Mouse (Mus musculus): ENCODE measurements at regions not wholly inside any gene's neighbourhood (a gene's known extent, or its start where the extent isn't known, plus 50 kb on each side); places are given as distances from the start of the nearest gene placed in this dataset.

DNA sequence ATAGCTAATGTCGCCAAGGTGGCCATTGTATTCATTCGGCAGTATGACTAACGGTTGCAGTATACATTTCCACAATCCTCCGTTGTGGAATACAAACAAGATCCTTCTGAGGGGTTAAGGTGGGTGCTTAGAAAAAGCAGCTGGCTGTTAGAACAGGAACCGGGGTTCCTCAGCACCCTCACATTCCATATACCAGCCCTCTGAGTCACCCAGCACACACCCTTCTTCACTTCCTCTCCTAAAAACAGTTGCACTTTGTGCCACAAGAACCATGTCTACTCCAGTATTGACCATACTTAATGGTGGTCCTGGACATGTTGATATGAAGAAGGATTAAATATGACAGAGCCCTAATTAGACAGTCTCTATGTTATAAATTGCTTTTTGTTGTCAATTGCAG lies 362.1 kb downstream of the Foxo1 start:
- 0 out of 2 replicates have a peak, but pooled peaks cover 3% of the 10 kb centered on the region for H3K4me1 ChIP-seq (ENCODE audit: control insufficient read depth, insufficient read depth, low read length)
- no peak overlapping the region for H3K4me3 ChIP-seq (ENCODE audit: low read depth, low read length)
- H3K9ac ChIP-seq (replicated peaks; ENCODE audit: low read depth, low read length), result no peak overlapping the region
- H3K36me3 ChIP-seq (ENCODE audit: control insufficient read depth, insufficient read depth, low read length), result no peaks in the 10 kb centered on the region
- no peaks in the 10 kb centered on the region for H3K9me3 ChIP-seq (ENCODE audit: control insufficient read depth, low read depth, low read length)
- WGBS, result 65% methylated on average over 5 of the region's 5 CpGs
- H3K27me3 ChIP-seq (ENCODE audit: control insufficient read depth, insufficient read depth, low read length), result no peaks in the 10 kb centered on the region
- ATAC-seq (ENCODE audit: insufficient number of reproducible peaks, insufficient read depth, low FRiP score, low read depth), result no peak
- no peak overlapping the region for H3K4me2 ChIP-seq (replicated peaks; ENCODE audit: low read depth, low read length)
- H3K27ac ChIP-seq (ENCODE audit: low read length), result no peak overlapping the region

DNA sequence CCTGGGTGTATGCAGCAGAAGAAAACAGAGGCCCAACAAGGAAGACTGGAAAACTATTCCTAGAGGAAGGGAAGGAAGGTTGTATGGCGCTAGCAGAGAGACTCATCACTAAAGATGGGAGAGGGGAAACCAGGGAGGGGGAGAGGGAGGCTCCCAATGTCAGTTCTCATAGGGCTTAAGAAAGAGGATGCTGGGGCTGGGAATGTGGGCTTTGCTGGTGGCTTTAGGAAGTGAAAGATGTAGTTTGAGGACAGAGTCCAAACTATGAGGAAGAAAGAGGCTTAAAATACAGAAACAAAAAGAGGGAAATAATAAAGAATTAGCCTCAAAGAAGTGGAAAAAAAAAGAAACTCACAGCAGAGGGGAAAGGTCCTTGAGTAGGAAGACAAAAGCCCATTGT lies 357.0 kb downstream of the Foxo1 start:
- Histone ChIP-seq H3K9ac (replicated peaks; ENCODE audit: low read depth, low read length) (no peak overlapping the region), H3K9me3 (ENCODE audit: control insufficient read depth, low read depth, low read length) (no peaks in the 10 kb centered on the region), H3K27ac (ENCODE audit: low read length) (no peak overlapping the region), H3K4me3 (ENCODE audit: low read depth, low read length) (no peak overlapping the region), H3K36me3 (ENCODE audit: control insufficient read depth, insufficient read depth, low read length) (no peaks in the 10 kb centered on the region), H3K4me1 (ENCODE audit: control insufficient read depth, insufficient read depth, low read length) (no peaks in the 10 kb centered on the region), H3K4me2 (replicated peaks; ENCODE audit: low read depth, low read length) (no peak overlapping the region), H3K27me3 (ENCODE audit: control insufficient read depth, insufficient read depth, low read length) (no peaks in the 10 kb centered on the region)
- ATAC-seq (ENCODE audit: insufficient number of reproducible peaks, insufficient read depth, low FRiP score, low read depth), result no peak
- 64% methylated on average over 1 of the region's 1 CpGs for whole genome bisulfite sequencing

DNA sequence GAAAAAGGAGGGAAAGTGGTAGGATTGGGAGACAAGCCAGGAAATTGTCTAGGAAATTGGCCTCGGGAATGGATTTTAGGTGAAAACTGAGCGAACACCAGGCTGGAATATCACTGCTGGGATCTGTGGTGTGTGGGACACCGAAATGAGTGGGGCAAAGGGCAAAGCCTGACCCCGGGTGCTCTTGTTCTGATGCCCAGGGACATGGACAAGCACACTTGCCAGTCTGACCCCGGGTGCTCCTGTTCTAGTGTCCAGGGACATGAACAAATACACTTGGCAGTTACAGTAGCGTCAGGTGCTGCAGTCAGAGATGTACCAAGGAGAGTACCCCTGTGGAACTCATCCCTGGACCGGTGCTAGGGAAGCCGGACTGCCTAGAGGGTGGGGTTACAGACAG lies 354.4 kb downstream of the Foxo1 start:
- Histone ChIP-seq H3K36me3 (ENCODE audit: control insufficient read depth, insufficient read depth, low read length) (no peaks in the 10 kb centered on the region), H3K27ac (ENCODE audit: low read length) (no peak overlapping the region), H3K4me1 (ENCODE audit: control insufficient read depth, insufficient read depth, low read length) (no peaks in the 10 kb centered on the region), H3K27me3 (ENCODE audit: control insufficient read depth, insufficient read depth, low read length) (no peaks in the 10 kb centered on the region), H3K4me3 (ENCODE audit: low read depth, low read length) (no peak overlapping the region), H3K9me3 (ENCODE audit: control insufficient read depth, low read depth, low read length) (no peaks in the 10 kb centered on the region), H3K4me2 (replicated peaks; ENCODE audit: low read depth, low read length) (no peak overlapping the region), H3K9ac (replicated peaks; ENCODE audit: low read depth, low read length) (no peak overlapping the region)
- 90% methylated on average over 8 of the region's 8 CpGs for WGBS
- ATAC-seq (ENCODE audit: insufficient number of reproducible peaks, insufficient read depth, low FRiP score, low read depth), result no peak

DNA sequence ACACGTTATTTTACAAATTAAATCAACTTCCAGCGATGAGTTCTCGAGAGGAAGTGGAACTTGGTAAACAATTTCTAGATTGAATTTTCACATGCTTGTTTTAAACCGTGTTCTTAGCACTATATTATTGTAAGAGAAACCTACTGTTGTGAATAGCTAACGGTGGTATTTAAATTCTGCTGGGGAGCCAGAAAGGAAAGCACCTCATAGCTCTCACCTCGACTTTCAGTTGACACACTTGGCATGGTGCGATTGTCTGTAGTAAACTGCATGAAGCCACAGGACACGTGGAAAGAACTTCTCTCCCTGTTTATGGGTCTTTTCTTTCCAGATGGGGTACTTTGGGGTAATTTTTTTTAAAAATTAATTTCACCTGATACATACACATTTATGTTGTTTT lies 353.8 kb downstream of the Foxo1 start:
- Histone ChIP-seq H3K9me3 (ENCODE audit: control insufficient read depth, low read depth, low read length) (no peaks in the 10 kb centered on the region), H3K36me3 (ENCODE audit: control insufficient read depth, insufficient read depth, low read length) (no peaks in the 10 kb centered on the region)
- 76% methylated on average over 8 of the region's 8 CpGs for WGBS

DNA sequence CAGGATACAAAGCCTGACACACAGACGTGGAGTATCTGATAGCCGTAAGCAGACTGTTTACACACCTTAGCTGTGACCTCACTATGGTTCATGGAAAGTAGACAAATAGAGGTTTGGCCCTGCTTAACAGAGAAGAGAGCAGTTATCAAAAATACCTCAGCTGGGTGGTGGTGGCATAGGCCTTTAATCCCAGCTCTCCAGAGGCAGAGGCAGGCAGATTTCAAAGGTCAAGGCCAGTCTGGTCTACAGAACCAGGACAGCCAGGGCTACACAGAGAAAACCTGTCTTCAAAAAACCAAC lies 350.7 kb downstream of the Foxo1 start:
- no peak overlapping the region for H3K4me3 ChIP-seq (ENCODE audit: low read depth, low read length)
- H3K36me3 ChIP-seq (ENCODE audit: control insufficient read depth, insufficient read depth, low read length), result no peaks in the 10 kb centered on the region
- no peaks in the 10 kb centered on the region for H3K9me3 ChIP-seq (ENCODE audit: control insufficient read depth, low read depth, low read length)
- no peak for ATAC-seq (ENCODE audit: insufficient number of reproducible peaks, insufficient read depth, low FRiP score, low read depth)
- H3K4me1 ChIP-seq (ENCODE audit: control insufficient read depth, insufficient read depth, low read length), result no peaks in the 10 kb centered on the region
- H3K9ac ChIP-seq (replicated peaks; ENCODE audit: low read depth, low read length), result no peak overlapping the region
- no peak overlapping the region for H3K4me2 ChIP-seq (replicated peaks; ENCODE audit: low read depth, low read length)
- WGBS, result 60% methylated on average over 2 of the region's 2 CpGs
- no peak overlapping the region for H3K27ac ChIP-seq (ENCODE audit: low read length)
- no peaks in the 10 kb centered on the region for H3K27me3 ChIP-seq (ENCODE audit: control insufficient read depth, insufficient read depth, low read length)

More for the DNA sequence above, 353.8 kb downstream of the Foxo1 start:
- Histone ChIP-seq H3K9ac (replicated peaks; ENCODE audit: low read depth, low read length) (no peak overlapping the region), H3K4me1 (ENCODE audit: control insufficient read depth, insufficient read depth, low read length) (no peaks in the 10 kb centered on the region), H3K4me2 (replicated peaks; ENCODE audit: low read depth, low read length) (no peak overlapping the region), H3K4me3 (ENCODE audit: low read depth, low read length) (no peak overlapping the region), H3K27me3 (ENCODE audit: control insufficient read depth, insufficient read depth, low read length) (no peaks in the 10 kb centered on the region), H3K27ac (ENCODE audit: low read length) (no peak overlapping the region)
- no peak for ATAC-seq (ENCODE audit: insufficient number of reproducible peaks, insufficient read depth, low FRiP score, low read depth)

DNA sequence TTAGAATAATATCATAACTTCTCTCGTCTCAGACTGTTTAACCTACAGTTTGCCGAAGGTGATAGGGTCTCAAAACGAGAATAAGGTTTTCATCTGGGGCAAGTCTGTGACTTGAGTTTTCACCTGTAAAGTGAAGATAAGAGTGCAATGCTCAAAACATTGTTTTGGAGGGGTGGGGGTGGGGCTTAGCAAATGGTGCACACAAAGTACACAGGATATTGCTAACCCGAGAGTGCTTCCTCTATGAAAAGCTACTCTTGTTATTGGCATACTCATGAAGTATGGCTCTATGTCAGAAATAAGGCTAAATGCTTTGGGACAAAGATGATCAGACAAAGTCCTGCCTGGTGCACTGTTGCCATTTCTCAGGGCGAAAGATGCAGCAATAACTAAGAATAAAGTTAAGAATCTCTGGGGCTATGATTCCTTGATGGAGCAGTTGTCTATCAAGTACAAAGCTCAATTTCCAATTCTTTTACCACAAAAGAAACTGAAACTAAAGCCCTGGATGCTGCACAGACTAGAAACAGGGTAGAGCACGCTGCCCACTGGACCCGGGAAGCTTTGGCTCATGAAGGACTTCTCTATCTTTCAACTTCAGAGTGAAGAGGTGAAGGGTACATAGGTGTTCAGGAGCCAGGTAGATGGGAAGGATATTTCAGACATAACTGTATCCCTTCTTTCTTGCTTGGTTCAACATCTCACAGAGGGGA lies 350.2 kb downstream of the Foxo1 start:
- H3K9ac ChIP-seq (replicated peaks; ENCODE audit: low read depth, low read length), result no peak overlapping the region
- H3K4me3 ChIP-seq (ENCODE audit: low read depth, low read length), result no peak overlapping the region
- no peaks in the 10 kb centered on the region for H3K9me3 ChIP-seq (ENCODE audit: control insufficient read depth, low read depth, low read length)
- no peak overlapping the region for H3K4me2 ChIP-seq (replicated peaks; ENCODE audit: low read depth, low read length)
- no peaks in the 10 kb centered on the region for H3K4me1 ChIP-seq (ENCODE audit: control insufficient read depth, insufficient read depth, low read length)
- H3K27ac ChIP-seq (ENCODE audit: low read length), result no peak overlapping the region
- ATAC-seq (ENCODE audit: insufficient number of reproducible peaks, insufficient read depth, low FRiP score, low read depth), result no peak
- H3K27me3 ChIP-seq (ENCODE audit: control insufficient read depth, insufficient read depth, low read length), result no peaks in the 10 kb centered on the region
- no peaks in the 10 kb centered on the region for H3K36me3 ChIP-seq (ENCODE audit: control insufficient read depth, insufficient read depth, low read length)
- WGBS, result 74% methylated on average over 7 of the region's 7 CpGs

DNA sequence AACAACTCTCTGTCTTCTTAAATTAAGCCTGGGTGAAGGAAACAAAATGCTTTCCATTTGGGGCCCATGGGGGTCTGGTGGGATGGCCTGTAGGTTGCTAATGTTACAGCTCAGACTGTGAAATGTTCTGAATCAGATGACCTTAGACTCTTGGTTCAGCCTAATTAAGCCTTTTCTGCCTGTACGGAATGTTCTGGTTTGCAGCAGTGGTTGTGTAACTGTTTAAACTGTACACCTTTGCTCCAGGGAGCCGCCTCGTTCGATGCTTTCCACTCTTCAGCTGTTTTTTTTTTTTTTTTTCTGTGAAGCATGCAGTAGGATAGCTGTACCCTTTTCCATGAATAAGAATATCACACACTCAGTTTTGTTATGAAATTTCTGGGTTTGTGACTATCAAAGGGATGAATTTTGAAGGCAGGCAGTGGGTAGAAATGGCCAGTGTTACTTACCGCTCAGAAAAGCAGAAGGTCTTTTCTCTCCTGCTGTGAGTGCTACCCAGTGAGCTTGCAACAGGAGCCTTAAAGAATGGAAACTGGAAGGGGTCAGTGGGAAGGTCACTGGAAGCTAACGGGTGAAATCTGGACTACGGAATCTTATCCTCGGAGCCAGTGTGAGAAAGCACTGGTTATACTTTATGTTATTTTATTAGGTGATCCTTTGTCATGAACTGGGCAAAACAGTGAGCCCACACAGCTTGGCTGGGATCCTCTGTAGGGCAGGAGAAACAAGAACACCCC lies 349.4 kb downstream of the Foxo1 start:
- Histone ChIP-seq H3K27me3 (ENCODE audit: control insufficient read depth, insufficient read depth, low read length) (no peaks in the 10 kb centered on the region), H3K4me1 (ENCODE audit: control insufficient read depth, insufficient read depth, low read length) (no peaks in the 10 kb centered on the region), H3K9ac (replicated peaks; ENCODE audit: low read depth, low read length) (no peak overlapping the region), H3K9me3 (ENCODE audit: control insufficient read depth, low read depth, low read length) (no peaks in the 10 kb centered on the region), H3K27ac (ENCODE audit: low read length) (no peak overlapping the region), H3K4me2 (replicated peaks; ENCODE audit: low read depth, low read length) (no peak overlapping the region), H3K4me3 (ENCODE audit: low read depth, low read length) (no peak overlapping the region), H3K36me3 (ENCODE audit: control insufficient read depth, insufficient read depth, low read length) (no peaks in the 10 kb centered on the region)
- 52% methylated on average over 8 of the region's 8 CpGs for WGBS
- ATAC-seq (ENCODE audit: insufficient number of reproducible peaks, insufficient read depth, low FRiP score, low read depth), result no peak

DNA sequence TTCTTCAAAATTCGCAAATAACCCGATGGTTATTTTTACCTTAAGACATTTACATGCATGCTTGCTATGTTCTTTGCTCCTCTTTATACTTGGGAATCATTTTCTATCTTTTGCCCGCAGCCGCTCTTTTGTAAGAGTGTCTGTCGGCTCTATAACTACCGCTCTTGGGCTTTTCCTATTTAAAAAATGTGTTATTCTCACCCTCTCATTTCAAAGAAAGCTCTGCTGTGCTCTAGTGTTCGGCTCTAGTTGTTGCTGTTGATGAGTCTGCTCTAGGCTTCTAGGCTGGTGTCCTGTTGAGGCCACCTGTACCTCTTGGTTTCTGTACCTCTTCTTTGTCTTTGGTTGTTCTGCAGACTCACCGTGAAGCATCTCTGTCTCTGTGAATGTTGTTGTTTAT lies 343.7 kb downstream of the Foxo1 start:
- H3K9ac ChIP-seq (replicated peaks; ENCODE audit: low read depth, low read length), result no peak overlapping the region
- no peaks in the 10 kb centered on the region for H3K27me3 ChIP-seq (ENCODE audit: control insufficient read depth, insufficient read depth, low read length)
- ATAC-seq (ENCODE audit: insufficient number of reproducible peaks, insufficient read depth, low FRiP score, low read depth), result no peak
- no peaks in the 10 kb centered on the region for H3K36me3 ChIP-seq (ENCODE audit: control insufficient read depth, insufficient read depth, low read length)
- no peak overlapping the region for H3K4me2 ChIP-seq (replicated peaks; ENCODE audit: low read depth, low read length)
- WGBS, result 92% methylated on average over 8 of the region's 8 CpGs
- H3K9me3 ChIP-seq (ENCODE audit: control insufficient read depth, low read depth, low read length), result no peaks in the 10 kb centered on the region
- no peaks in the 10 kb centered on the region for H3K4me1 ChIP-seq (ENCODE audit: control insufficient read depth, insufficient read depth, low read length)
- no peak overlapping the region for H3K4me3 ChIP-seq (ENCODE audit: low read depth, low read length)
- H3K27ac ChIP-seq (ENCODE audit: low read length), result no peak overlapping the region

DNA sequence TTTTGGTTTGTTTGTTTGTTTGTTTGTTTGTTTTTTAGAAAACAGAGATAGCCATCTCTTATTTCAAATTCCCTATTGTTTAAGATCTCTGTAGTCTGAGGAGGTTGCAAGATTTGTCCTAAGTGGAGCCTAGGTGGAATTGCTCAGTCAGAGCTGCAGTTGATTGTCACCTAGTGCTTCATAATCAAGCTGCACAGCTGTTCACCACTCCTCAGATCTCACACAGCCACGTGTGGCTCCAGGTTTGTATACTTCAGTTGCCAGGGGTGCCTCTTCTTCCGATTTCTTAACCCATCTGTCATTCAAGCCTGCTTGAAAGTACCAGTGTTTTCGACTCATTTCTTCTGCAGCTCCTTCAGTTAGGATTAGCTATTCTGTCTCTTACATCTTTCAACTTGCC lies 342.3 kb downstream of the Foxo1 start:
- Histone ChIP-seq H3K9ac (replicated peaks; ENCODE audit: low read depth, low read length) (no peak overlapping the region), H3K9me3 (ENCODE audit: control insufficient read depth, low read depth, low read length) (no peaks in the 10 kb centered on the region), H3K27ac (ENCODE audit: low read length) (no peak overlapping the region), H3K4me2 (replicated peaks; ENCODE audit: low read depth, low read length) (no peak overlapping the region), H3K4me1 (ENCODE audit: control insufficient read depth, insufficient read depth, low read length) (no peaks in the 10 kb centered on the region), H3K36me3 (ENCODE audit: control insufficient read depth, insufficient read depth, low read length) (no peaks in the 10 kb centered on the region), H3K27me3 (ENCODE audit: control insufficient read depth, insufficient read depth, low read length) (no peaks in the 10 kb centered on the region), H3K4me3 (ENCODE audit: low read depth, low read length) (no peak overlapping the region)
- 44% methylated on average over 3 of the region's 3 CpGs for WGBS
- no peak for ATAC-seq (ENCODE audit: insufficient number of reproducible peaks, insufficient read depth, low FRiP score, low read depth)

All from stomach, embryonic 14.5 days (tissue).